Mouse (Mus musculus) CH12.LX (cell line): Measurements from ENCODE around the gene Asb13.

ENCODE experiments used
- CTCF ChIP-seq, 2 experiments: IDR thresholded peaks in 1 of 2; conservative IDR thresholded peaks in 1 of 2; 2 replicates each; pipeline ENCODE4 v1.5.1; 2011 to 2012; ENCODE audit warnings: low read depth in 2 of 2, low read length in 2 of 2, improper control_type of control experiment in 1 of 2, inconsistent platforms in 1 of 2, mild to moderate bottlenecking in 1 of 2, moderate library complexity in 1 of 2
- EP300 ChIP-seq: IDR thresholded peaks from 2 replicates; pipeline ENCODE4 v1.6.1; 2011; ENCODE audit warnings: low read length, improper control_type of control experiment
- MYC ChIP-seq: IDR thresholded peaks from 2 replicates; pipeline ENCODE4 v1.6.1; 2011; ENCODE audit warnings: low read depth, mild to moderate bottlenecking, improper control_type of control experiment, low read length
- NRF1 ChIP-seq: IDR thresholded peaks from 2 replicates; pipeline ENCODE4 v1.6.1; 2014; ENCODE audit warnings: low read depth, mild to moderate bottlenecking, inconsistent platforms, low read length, improper control_type of control experiment, moderate library complexity
- POLR2A ChIP-seq: IDR thresholded peaks from 2 replicates; pipeline ENCODE4 v1.6.1; 2011; ENCODE audit warnings: low read depth, mild to moderate bottlenecking, improper control_type of control experiment, low read length
- RAD21 ChIP-seq: IDR thresholded peaks from 2 replicates; pipeline ENCODE4 v1.6.1; 2011; ENCODE audit warnings: low read depth, mild to moderate bottlenecking, low read length, improper control_type of control experiment, moderate library complexity
- TCF12 ChIP-seq: IDR thresholded peaks from 2 replicates; pipeline ENCODE4 v1.6.1; 2014; ENCODE audit warnings: low read depth, mild to moderate bottlenecking, inconsistent platforms, low read length, improper control_type of control experiment

GRCm38 (mm10) chr13:3700752-3701151 lies 66.9 kb downstream of the Asb13 start:
- no peak for TF ChIP-seq CTCF (conservative IDR thresholded peaks at IDR 0.05 in 1 of 2, IDR thresholded peaks at IDR 0.05 in 1 of 2; ENCODE audit: low read depth in 2 of 2, low read length in 2 of 2)
- TF ChIP-seq NRF1, result no peak
- no peak for TF ChIP-seq POLR2A
- no peak for TF ChIP-seq EP300
- TF ChIP-seq RAD21, result no peak
- no peak for TF ChIP-seq TCF12
- TF ChIP-seq MYC, result no peak
